Mouse (Mus musculus) stomach, embryonic 14.5 days (tissue): ENCODE results near the gene Supt5. TPM values are rescaled to one million over a fixed set of nuclear protein-coding genes. Genes with fewer than 3 reads are reported as not detected.

Experiments
- ATAC-seq: fragments of 200-750 bp; cut with Nextera tagmentation; 2 replicates; pipeline ENCODE4 v1.8.0; 2017; ENCODE audit warnings: low read depth, moderate TSS enrichment; ENCODE audit not compliant: insufficient number of reproducible peaks, insufficient read depth, low FRiP score
- H3K27ac ChIP-seq: fragments of 300-500 bp; sonication (generic); 2 replicates; pipeline ENCODE4 v1.5.1; 2014; ENCODE audit warnings: mild to moderate bottlenecking, low read length, moderate library complexity, mixed read lengths
- H3K27me3 ChIP-seq: fragments of 300-500 bp; sonication (generic); 2 replicates; pipeline ENCODE4 v1.6.1; 2014; ENCODE audit warnings: low read length, control low read depth, mixed read lengths; ENCODE audit not compliant: control insufficient read depth, insufficient read depth
- H3K36me3 ChIP-seq: fragments of 300-500 bp; sonication (generic); 2 replicates; pipeline ENCODE4 v1.6.1; 2014; ENCODE audit warnings: mild to moderate bottlenecking, control low read depth, low read length, moderate library complexity, mixed read lengths; ENCODE audit not compliant: control insufficient read depth, insufficient read depth
- H3K4me1 ChIP-seq: fragments of 300-500 bp; sonication (generic); 2 replicates; pipeline ENCODE4 v1.6.1; 2014; ENCODE audit warnings: low read length, control low read depth, mixed read lengths; ENCODE audit not compliant: control insufficient read depth, insufficient read depth
- H3K4me2 ChIP-seq: fragments of 300-500 bp; sonication (generic); replicated peaks from 2 replicates; pipeline ENCODE4 v1.6.1; 2014; ENCODE audit warnings: low read depth, low read length, control low read depth
- H3K4me3 ChIP-seq: fragments of 300-500 bp; sonication (generic); 2 replicates; pipeline ENCODE4 v1.5.1; 2014; ENCODE audit warnings: low read depth, low read length, control low read depth
- H3K9ac ChIP-seq: fragments of 300-500 bp; sonication (generic); replicated peaks from 2 replicates; pipeline ENCODE4 v1.6.1; 2014; ENCODE audit warnings: low read depth, mild to moderate bottlenecking, control low read depth, low read length, moderate library complexity, mixed read lengths
- H3K9me3 ChIP-seq: fragments of 300-500 bp; sonication (generic); 2 replicates; pipeline ENCODE4 v1.6.1; 2016; ENCODE audit warnings: low read depth, low read length, control low read depth; ENCODE audit not compliant: control insufficient read depth
- WGBS: fragments of 180-500 bp; shearing (Covaris S2); extraction: QIAGEN DNeasy Blood & Tissue Kit; methylation state at CpG from one replicate; pipeline ENCODE4 v1.1.7; 2014; 5-methylcytosine and 5-hydroxymethylcytosine counted together
- polyA plus RNA-seq: library from polyadenylated mRNA; unstranded; fragments of >200 nt; fragmentation: Nextera tagmentation; extraction: Ambion mirVana; gene quantifications from 2 replicates; pipeline ENCODE4 v1.2.1, GENCODE M21; 2014

Supt5 gene
- polyA plus RNA-seq, 1 experiment from 2014 or later = 71.7 TPM

DNA sequence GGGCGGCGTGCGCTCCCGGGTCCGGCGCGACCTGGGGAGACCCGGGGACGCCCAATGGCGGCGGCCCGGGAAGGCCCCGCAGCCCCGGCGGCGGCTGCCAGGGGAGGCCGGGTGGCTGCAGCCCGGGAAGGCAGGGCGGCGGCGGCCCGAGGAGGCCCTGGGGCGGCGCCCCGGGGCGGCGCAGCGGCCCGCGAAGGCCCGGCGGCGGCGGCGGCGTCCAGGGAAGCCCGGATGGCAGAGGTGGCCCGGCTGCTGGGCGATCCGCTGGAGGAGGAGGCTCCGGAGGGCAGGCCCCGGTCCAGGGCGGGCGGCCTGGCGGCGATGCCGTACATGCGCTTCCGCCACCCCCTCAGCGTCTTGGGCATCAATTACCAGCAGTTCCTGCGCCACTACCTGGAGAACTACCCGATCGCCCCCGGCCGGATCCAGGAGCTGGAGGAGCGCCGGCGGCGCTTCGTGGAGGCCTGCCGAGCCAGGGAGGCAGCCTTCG lies 70.5 kb downstream of the Supt5 start:
- peak overlapping the region; percentile 99 for H3K9ac ChIP-seq
- H3K4me1 ChIP-seq = no peaks in the 10 kb centered on the region
- peak overlapping the region; percentile 82 for H3K27ac ChIP-seq
- WGBS = under 1% methylated on average over 43 of the region's 62 CpGs
- peak overlapping the region; percentile 80 for H3K4me3 ChIP-seq
- H3K4me2 ChIP-seq = peak overlapping the region; percentile 55
- H3K27me3 ChIP-seq = no peaks in the 10 kb centered on the region
- no peaks in the 10 kb centered on the region for H3K9me3 ChIP-seq
- no peaks in the 10 kb centered on the region; the same call in 1 of the 2 replicates for H3K36me3 ChIP-seq
- ATAC-seq = peak; percentile 66; the same call in 1 of the 2 replicates

DNA sequence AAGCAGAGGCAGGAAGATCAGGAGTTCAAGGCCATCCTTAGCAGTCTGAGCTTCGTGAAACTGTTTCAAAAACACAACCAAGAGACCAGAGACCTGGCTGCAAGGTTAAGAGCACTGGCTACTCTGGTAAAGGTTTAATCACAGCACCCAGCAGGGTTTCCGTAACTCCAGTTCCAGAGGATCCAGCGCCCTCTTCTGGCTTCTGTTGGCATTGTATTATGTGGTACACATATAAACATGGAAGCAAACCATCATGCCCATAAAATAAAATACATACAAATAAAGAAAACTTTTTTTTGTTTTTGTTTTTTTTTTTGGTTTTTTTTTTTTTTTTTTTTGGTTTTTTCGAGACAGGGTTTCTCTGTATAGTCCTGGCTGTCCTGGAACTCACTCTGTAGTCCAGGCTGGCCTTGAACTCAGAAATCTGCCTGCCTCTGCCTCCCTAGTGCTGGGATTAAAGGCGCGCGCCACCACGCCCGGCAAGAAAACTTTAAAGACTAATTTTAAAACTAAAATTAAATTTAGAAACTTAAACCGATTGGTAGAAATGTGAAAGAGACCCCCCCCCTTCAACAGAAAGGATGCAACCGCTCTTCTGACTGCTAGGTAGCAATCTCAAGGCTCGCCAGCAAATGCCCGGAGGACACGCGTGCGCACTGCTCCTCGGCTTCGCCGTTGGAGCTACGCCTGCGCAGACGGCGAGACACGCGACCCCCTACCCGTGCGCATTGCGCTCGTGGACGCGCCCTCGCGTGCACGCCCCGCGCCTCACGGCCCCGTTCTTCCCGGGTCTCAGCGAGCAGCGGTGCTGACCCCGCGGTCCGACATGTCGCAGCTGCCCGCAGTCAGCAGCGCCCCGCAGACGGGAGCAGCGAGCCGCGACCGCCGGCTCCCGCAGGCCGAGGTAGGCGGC lies 71.2 kb downstream of the Supt5 start, which contains the start of gene Eid2:
Gene Eid2, plus strand, starts transcription at position 753 of the 913 bp plus-strand sequence.
- peak within 1 kb of the TSS; percentile 55 for H3K4me2 ChIP-seq
- H3K27ac ChIP-seq = peak within 1 kb of the TSS; percentile 82
- H3K4me3 ChIP-seq = peak within 1 kb of the TSS; percentile 80
- peak within 1 kb of the TSS; percentile 99 for H3K9ac ChIP-seq
- no peaks in the 10 kb centered on the region for H3K27me3 ChIP-seq
- H3K9me3 ChIP-seq = no peaks in the 10 kb centered on the region
- peak; percentile 91 for ATAC-seq
- no peaks in the 10 kb centered on the region for H3K4me1 ChIP-seq
- 6% methylated on average over 57 of the region's 57 CpGs for WGBS
- H3K36me3 ChIP-seq = no peaks in the 10 kb centered on the region; the same call in 1 of the 2 replicates

DNA sequence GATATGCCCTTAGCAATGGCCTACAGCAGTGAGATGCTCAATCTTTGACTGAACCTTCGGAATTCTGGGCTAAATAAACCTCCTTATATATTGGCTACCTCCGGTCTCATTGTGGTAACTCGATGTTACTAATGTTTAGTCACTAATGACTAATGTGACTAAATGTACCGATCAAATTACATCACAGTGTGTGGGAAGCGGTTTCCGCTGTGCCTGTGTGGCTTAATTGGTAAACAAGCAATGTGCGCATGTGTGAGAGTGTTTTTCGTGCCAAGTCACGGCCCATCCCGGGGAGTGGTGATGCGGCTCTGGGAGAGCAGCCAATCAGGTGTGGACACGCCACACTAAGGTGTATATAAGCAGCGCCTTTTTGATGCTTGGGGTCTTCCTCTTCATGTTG lies 73.2 kb downstream of the Supt5 start:
- Histone ChIP-seq H3K4me1 (no peaks in the 10 kb centered on the region), H3K9ac (no peak overlapping the region), H3K27me3 (no peaks in the 10 kb centered on the region), H3K4me3 (no peak overlapping the region), H3K36me3 (no peaks in the 10 kb centered on the region; the same call in 1 of the 2 replicates), H3K9me3 (no peaks in the 10 kb centered on the region), H3K4me2 (no peak overlapping the region), H3K27ac (no peak overlapping the region)
- 90% methylated on average over 13 of the region's 13 CpGs for WGBS
- no peak for ATAC-seq

Other genes with a start within 250 kb of the Supt5 start
- 0.07 TPM in 1 of 2 replicates, not detected in the other for gene 9530053A07Rik, start 209.3 kb downstream of the Supt5 start, polyA plus RNA-seq
- gene Fbl, start 169.0 kb downstream of the Supt5 start, polyA plus RNA-seq = 41.8 and 48.2 TPM in 2 replicates
- gene Dyrk1b, start 159.3 kb downstream of the Supt5 start, polyA plus RNA-seq = 13.4 and 15.3 TPM in 2 replicates
- gene Eid2, start 70.9 kb downstream of the Supt5 start, polyA plus RNA-seq = 4.1 and 4.4 TPM in 2 replicates
- gene Eid2b, start 61.0 kb downstream of the Supt5 start, polyA plus RNA-seq = 9.9 and 11.4 TPM in 2 replicates
- 0.27 TPM in 1 of 2 replicates, not detected in the other for gene Selenov, start 47.6 kb downstream of the Supt5 start, polyA plus RNA-seq
- 3.8 and 4.7 TPM in 2 replicates for gene Dll3, start 36.5 kb downstream of the Supt5 start, polyA plus RNA-seq
- 139 and 140 TPM in 2 replicates for gene Timm50, start 26.7 kb downstream of the Supt5 start, polyA plus RNA-seq
- gene Rps16, start 11.9 kb upstream of the Supt5 start, polyA plus RNA-seq = 1,258 and 1,269 TPM in 2 replicates
- gene Plekhg2, start 33.9 kb upstream of the Supt5 start, polyA plus RNA-seq = 63.4 and 70.7 TPM in 2 replicates
- 15.5 and 17.6 TPM in 2 replicates for gene Zfp36, start 41.5 kb upstream of the Supt5 start, polyA plus RNA-seq
- 47.1 and 51.1 TPM in 2 replicates for gene Med29, start 54.0 kb upstream of the Supt5 start, polyA plus RNA-seq
- 67.3 and 73.2 TPM in 2 replicates for gene Paf1, start 54.2 kb upstream of the Supt5 start, polyA plus RNA-seq
- gene Gmfg, start 98.7 kb upstream of the Supt5 start, polyA plus RNA-seq = 17.0 and 17.2 TPM in 2 replicates
- gene Lrfn1, start 113.2 kb upstream of the Supt5 start, polyA plus RNA-seq = 4.2 and 5.3 TPM in 2 replicates
- gene Ifnl2, start 171.7 kb upstream of the Supt5 start, polyA plus RNA-seq = not detected in 2 replicates
- not detected in 2 replicates for gene Ifnl3, start 184.1 kb upstream of the Supt5 start, polyA plus RNA-seq
- gene Sycn, start 202.1 kb upstream of the Supt5 start, polyA plus RNA-seq = 0.49 and 1.0 TPM in 2 replicates
- not detected in 2 replicates for gene Nccrp1, start 208.5 kb upstream of the Supt5 start, polyA plus RNA-seq